Mouse (Mus musculus): ENCODE data around the gene Trat1.

- TF ChIP-seq GATA1 (IDR thresholded peaks at IDR 0.05; ENCODE audit: low read length), result no peak
- TF ChIP-seq TAL1 (IDR thresholded peaks at IDR 0.05; ENCODE audit: low read length), result no peak
Observed at GRCm38 (mm10) chr16:48720259-48720658, 51.6 kb downstream of the Trat1 start.
